Mouse (Mus musculus): ENCODE data around the gene Xndc1.
"Not testable (repeated sequence)": the region's sequence is repeated elsewhere in the genome, so short reads cannot be mapped to it uniquely, and the experiment has no call there.

Xndc1 gene

DNA sequence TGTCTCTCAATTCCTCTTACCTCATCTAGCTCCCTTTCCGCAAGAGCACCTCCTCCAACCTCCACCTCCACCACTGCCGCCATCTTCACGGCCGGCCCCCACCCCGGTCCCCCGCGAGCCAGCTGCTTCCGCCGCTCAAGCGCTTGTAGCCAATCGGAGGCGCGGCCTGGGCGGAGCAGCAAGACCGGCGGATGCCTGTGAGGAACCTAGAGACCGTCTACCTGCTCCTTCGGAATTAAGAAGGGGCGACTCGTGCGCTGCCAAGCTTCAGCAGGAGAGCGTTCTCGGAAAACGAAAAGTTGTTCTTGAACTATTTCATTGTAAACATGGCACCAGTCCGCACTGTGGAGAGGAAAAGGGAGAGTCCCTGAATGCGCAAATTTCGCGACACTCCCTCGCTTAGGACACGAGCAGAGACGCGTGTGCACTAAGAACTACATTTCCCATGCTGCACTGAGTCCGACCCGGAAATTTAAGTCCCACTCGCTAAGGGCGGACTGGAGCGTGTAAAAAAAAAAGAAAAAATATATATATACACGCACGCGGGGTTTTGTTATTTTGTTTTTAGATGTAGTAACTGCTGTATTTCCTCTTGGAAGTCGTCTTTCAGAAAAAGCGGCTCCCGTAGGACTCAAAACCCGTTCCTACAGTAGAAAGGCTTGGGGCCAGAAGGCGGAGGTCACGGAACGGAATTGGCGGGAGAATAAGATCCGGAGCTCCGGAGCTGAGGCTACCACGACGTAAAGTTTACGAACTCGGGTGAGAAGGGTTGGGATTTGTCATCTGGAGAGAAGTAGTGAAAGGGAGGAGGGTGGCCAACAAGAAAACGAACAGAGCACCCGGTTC is at the start of gene Xndc1, which contains the start of the genes Rnf121 and Xntrpc:
Xndc1 (plus strand) TSS at position 466 of the 846 bp plus-strand sequence.
Rnf121 (minus strand) TSS at position 424 of the 846 bp plus-strand sequence.
Xntrpc (plus strand) TSS at position 668 of the 846 bp plus-strand sequence.
- DNase-seq (ENCODE audit: low spot score in 2 of 2): peak; percentile 77 to 89

DNA sequence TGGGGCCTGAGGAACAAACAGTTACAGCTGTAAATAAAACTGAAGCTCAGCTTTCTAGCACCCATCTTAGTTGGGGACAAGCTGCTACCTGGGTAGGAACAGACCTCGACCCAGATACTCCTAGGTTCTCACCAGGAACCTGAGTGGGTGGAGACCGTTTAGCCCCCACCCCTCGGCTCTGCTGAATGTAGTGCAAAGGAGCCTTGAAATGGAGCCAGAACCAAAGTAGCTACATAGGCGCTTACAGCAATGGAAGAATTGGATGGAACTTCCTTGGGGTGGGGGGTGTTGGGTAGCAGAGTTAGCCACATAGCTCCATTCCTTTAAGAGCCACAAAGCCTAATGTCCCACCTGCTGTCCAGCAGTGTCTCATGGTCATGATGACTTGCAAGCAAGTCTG is 48.4 kb upstream of the Xndc1 start:
- no peak for DNase-seq (ENCODE audit: low spot score in 2 of 2)

DNA sequence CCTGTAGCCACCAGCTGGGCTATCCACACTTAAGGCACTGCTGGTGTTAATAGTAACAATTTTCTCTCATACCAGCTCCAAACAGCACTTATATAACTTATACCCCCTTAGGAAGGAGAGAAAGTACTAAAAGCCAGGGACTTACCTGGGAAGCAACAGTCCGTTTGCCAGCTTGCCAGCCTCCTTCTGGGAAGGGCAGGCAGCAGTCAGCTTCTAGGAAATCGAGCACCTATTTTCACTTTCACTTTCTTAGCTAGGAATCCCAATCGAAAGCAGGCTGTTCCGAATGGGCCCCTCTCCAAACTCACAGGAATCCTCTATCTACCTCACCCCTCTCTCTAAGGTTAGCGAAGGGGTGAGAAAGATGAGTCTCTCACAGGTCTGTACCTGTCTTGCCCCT is 47.9 kb upstream of the Xndc1 start:
- no peak for DNase-seq (ENCODE audit: low spot score in 2 of 2)

DNA sequence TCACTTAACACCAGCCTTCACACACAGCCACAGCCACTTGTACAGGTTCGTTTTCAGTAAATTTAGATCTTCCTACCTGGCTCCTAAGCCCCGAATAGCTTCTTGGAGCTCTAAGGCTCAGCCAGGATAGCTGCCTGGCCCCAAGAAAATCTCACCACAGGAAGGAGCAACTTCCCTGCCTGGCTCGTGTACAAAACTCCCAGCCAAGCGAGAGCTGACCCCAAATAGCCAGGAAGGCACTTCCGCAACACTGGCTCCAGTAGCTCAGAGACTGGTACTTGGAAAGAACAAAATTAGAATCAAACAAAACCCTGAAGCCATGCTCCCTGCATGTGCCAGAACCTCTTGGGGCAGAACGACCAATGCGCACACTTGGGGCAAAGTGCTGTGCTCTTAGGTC is 47.3 kb upstream of the Xndc1 start:
- DNase-seq (ENCODE audit: low spot score in 2 of 2): no peak

DNA sequence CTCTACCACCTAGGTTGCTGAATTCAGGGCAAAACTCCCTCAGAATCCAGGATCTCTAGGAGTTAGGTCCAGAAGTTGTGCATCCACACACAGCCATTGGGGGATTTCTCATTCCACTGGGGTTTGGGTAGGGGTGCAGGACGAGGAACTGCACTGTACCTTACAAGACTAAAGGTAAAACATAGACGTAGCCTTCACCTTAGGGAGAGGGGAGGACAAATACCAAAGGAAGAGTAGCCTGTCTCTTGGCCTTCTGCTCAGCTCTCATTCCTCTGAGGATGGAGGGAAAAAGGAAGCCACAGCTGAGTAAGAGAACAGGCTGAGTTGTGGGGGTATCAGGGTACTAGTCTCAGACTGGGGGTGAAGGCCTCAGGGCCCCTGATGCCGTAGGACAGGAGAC is 46.7 kb upstream of the Xndc1 start, which contains the start of gene Il18bp:
Il18bp (minus strand) TSS at position 101 of the 400 bp plus-strand sequence.
- no peak for DNase-seq (ENCODE audit: low spot score in 2 of 2)

DNA sequence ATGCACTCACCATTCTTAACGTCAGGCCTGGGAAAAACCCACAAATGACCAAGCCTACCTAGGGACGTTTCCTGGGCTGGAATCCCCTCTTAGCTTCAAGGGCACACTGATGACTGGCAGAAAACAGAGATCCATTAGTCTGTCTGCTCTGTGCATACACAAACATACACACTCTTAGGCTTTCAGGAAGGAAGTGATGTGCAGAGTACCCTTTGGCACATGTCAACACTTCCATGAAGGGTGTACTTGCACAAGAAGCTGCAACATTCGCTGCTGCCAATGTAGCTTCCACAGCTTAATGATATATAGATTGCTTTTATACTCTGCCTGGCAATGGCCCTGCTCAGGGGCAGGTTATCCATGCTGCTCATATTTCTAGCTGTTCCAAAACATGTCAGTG is 45.9 kb upstream of the Xndc1 start:
- DNase-seq (ENCODE audit: low spot score in 2 of 2): no peak

DNA sequence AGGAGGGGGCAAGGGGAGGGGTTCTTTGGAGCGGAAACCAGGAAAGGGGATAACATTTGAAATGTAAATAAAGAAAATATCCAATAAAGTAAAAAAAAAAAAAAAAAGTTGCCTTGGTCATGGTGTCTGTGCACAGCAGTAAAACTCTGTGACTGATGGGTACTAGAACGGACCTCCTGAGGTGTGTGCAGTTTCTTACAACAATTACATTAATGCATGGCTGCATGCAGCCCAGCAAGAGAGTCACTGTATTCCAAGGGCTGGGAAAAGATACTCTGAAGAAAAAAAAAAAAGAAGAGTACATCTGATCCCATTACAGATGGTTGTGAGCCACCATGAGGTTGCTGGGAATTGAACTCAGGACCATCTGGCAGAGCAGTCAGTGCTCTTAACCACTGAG is 44.4 kb upstream of the Xndc1 start:
- DNase-seq (ENCODE audit: low spot score in 2 of 2): not testable (repeated sequence)

DNA sequence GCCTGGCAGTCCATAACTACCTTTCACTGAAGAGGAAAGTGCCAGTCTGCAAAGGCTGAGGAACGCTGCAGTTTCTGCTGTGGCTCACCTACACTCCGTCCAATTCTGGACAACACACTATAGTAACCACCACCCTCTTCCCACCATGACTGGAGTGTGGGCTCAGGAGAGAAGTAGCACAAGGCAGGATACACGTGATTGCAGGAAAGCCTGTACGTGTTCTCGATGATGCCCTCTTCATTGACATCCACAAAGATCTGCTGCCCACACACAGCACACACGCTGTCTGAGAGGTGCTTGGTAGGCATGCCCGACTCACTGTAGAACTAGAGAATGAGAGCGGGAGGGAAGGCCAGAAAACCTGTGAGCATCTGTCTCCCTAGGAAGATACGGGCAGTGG is 41.5 kb upstream of the Xndc1 start:
- DNase-seq (ENCODE audit: low spot score in 2 of 2): no peak

DNA sequence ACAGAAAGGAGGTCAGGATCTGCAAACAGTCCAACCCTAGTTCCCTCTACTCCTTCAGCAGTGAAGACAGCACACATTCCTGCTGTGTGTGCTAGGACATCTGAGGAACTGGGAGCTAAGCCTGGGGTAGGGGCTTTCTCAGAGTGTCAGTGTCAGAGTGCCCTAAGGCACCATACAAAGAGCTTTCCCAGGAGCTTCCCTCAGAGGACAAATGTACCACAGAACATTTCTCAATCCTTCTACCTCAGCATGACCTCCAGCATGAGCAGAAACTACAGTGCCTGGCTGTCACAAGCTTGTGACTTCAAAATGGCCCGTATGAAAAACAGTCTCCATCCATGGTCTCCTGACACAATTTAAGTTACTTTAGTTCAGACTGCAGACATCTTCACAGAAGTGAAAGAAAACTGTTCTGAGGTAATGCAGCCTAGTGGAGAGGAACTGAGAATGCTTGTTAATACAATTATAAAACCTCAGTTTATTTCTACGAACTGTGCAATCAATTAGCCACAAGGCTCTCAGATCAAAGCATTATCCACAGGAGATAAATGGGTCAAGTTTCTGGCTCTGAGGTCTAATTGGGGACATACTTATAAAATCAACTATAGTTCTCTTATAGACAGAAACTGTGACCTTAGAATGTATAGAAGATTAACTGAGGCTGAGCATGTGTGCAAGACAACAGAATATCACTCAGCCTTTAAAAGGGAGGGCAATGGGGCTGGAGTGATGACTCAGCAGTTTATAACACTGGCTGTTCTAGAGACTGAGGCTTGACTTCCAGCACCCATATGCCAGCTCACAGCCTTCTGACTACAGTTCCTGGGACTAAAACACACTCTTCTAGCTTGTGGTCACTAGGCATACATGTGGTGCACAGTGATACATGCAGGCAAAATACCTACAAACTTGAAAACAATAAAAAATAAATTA is 39.9 kb upstream of the Xndc1 start:
- DNase-seq (ENCODE audit: low spot score in 2 of 2): no peak

DNA sequence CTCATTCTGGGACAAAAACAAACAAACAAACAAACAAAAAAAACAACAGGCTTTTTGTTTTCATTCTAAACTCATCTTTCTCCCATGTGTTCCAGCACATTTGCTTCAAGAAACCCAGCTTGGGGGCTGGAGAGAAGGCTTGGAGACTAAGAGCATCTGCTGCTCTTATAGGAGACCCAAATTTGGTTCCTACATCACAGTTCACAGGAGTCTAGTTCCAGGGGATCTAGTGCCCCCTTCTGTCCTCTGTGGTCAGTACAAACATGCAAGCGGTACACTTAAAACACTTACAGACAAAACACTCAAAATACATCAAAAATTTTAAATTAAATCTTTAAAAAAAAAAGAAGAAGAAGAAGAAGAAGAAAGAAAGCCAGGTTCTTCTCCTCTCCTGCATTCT is 30.4 kb upstream of the Xndc1 start:
- no peak for DNase-seq (ENCODE audit: low spot score in 2 of 2)

DNA sequence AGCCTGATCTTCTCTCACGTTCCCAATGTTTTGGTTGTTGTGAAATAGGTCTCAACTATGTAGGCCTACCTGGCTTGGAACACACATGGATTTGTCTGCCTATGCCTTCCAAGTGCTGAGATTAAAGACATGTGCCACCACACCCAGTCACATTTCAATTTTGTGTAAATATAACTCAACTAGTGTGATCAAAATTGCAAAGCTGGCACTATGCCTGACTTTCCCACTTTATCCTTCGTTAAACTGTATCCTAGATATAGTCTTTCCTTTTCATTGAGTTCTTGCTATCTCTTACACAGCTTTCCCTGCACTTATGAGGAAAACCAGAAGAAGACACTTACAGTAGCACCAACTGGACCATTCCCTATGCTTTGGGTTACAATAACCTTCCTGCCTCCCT is 29.8 kb upstream of the Xndc1 start:
- no peak for DNase-seq (ENCODE audit: low spot score in 2 of 2)

DNA sequence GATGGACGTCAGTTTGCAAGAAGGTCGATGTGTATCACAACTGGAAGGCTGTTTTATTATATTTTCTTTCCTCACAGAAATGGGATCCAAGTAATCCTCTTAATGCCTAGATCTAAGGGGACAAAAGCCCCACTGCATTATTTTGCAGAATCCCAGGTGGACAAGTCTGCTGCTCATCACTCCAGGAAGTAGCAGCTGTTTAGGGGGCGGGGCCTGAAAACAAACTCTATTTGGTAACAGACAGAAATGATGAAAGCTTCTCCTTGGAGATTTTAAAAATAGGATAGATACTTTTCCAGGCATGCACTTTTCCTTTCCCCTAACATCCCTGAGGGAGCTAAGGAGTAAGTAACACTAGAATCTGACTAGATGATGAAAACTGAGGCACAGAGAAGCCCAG is 28.0 kb upstream of the Xndc1 start:
- no peak for DNase-seq (ENCODE audit: low spot score in 2 of 2)

DNA sequence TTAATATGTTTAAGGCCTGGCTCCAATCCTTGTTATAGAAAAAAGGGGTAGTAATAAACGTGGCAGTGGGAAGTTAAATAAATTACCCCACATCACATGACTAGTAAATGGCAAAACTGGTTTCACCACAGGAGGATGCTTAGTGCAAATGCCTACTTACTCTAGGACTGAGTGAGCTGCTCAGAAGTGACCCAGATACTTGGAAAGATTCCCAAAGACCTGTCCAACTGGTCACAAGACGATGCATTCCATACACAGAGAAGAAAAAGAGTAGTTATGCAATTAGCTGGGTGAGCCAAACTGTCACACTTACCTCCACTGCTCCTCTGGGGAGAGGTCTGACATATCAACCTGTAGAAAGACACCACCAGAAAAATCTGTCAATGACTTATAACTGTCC is 23.0 kb upstream of the Xndc1 start:
- DNase-seq (ENCODE audit: low spot score in 2 of 2): no peak

DNA sequence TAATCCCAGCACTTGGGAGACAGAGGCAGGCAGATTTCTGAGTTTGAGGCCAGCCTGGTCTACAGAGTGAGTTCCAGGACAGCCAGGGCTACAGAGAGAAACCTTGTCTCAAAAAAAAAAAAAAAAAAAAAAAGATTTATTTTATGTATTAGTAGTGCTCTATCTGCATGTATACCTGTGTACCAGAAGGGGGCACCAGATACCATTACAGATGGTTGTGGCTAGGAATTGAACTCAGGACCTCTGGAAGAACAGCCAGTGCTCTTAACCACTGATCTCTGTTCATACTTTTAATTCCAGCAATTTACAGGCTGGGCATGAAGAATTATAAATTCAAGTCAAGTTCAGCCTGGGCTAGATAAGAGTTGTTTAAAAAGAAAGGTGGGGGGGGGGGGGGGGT is 16.8 kb upstream of the Xndc1 start:
- DNase-seq (ENCODE audit: low spot score in 2 of 2): not testable (repeated sequence)

DNA sequence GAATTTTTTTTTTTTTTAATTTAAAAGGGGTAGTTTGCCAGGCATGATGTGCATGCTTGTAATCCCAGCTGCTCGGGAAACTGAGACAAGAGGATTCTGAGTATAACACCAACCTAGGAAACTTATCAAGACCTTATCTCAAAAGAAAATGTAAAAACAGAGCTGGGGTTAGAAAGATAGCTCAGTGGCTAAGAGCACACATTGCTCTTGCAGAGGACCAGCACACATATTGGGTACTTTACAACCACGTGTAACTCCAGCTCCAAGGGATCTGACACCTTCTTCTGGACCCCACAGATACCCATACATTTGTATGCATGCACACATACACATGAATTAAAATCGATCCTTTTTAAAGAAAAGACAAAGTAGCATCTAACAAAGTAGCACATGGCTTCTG is 4.0 kb upstream of the Xndc1 start:
- DNase-seq (ENCODE audit: low spot score in 2 of 2): no peak

DNA sequence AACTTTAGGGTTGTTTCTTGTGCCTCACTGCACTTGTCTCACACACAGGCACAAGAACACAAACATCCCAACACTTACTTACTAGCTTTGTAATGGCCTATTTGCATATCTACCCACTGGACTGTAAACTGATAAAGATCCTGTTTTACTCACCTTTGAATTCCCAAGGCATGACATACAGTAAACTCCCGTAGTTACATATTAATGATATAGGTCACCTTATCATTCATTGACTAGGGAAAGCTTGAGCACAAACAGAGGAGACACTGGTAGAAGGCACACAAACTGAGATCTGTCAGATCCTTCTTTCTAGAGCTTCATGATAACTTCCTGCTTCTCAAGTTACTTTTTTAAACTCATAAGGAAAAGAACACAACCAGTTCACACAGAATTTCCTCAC is 3.1 kb upstream of the Xndc1 start:
- DNase-seq (ENCODE audit: low spot score in 2 of 2): no peak

DNA sequence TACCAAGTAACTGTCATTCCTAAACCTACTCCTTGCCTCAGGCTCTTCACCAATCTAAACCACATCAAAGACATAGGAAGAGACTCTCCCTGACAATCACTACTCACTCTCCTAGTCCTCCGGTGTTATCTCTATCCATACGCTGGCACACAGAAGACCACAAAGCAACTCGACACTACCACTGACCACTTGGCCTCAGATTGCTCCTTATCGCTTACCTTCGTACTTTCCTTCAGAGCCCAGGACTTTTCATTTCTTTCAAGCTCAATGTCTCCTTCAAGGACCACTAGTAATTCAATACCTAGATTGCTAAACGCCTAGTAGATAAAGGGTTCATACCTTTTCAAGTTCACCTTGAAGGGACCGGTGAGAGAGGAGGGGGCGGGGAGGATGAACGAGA is 1.4 kb upstream of the Xndc1 start:
- no peak for DNase-seq (ENCODE audit: low spot score in 2 of 2)

DNA sequence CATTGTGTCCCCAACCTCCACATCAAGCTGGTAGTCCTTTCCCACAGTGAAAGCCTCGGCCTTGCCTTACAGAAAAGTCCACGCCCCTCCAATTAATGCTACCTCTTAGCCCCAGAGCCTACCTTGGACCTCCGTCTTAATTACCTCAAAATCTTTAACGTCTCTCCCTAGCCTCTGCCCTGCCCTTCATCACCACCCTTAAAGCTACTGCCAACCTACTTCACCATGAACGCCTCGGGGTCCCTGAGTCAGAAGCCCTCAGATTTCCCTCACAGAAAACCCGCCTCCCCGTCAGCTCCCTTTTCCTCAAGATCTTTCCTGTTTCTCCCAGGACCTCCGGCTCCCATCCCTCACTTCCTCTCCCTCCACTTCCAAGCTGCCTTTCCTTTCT is 661 bp upstream of the Xndc1 start:
- no peak for DNase-seq (ENCODE audit: low spot score in 2 of 2)

DNA sequence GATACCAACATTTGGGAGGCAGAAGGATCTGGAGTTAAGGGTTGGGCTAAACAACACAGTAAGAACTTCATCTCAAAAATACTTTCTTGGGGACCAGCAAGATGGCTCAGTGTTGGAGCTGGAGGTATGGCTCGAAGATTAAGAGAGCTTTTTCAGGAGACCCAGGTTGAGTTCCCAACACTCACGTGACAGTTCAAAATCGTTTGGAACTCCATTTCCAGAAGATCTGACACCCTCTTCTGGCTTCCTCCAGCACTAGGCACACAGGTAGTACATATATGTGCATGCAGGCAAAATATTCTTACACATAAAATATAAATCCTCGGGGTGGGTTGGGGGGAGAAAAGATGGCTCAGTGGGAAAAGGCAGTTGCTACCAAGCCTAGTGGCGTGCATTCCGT is 1.1 kb downstream of the Xndc1 start:
- DNase-seq (ENCODE audit: low spot score in 2 of 2): no peak

DNA sequence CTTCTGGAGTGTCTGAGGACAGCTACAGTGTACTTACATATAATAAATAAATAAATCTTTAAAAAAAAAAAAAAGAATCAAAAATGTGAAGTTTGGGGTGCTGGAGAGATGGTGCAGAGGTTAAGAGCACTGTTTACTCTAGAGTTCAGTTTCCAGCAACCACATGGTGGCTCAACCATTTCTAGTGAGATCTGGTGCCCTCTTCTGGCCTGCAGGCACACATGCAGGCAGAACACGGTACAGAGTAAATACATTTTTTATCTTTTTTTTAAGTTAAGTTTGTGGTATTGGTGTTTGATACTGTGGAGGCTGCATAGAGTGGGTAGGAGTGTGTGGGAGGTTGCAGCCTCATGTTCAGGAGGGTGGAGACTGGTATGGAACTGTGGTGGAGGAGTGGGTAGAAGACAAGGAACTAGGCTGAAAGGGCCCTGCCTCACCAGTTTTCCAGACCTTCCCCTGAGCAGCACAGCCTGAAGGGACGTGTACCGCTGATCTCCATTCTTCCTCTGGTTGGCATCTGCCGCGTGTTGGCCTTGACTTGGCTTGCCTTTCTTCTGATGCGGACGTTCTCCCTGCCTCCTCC is 11.5 kb downstream of the Xndc1 start:
- no peak for DNase-seq (ENCODE audit: low spot score in 2 of 2)

DNA sequence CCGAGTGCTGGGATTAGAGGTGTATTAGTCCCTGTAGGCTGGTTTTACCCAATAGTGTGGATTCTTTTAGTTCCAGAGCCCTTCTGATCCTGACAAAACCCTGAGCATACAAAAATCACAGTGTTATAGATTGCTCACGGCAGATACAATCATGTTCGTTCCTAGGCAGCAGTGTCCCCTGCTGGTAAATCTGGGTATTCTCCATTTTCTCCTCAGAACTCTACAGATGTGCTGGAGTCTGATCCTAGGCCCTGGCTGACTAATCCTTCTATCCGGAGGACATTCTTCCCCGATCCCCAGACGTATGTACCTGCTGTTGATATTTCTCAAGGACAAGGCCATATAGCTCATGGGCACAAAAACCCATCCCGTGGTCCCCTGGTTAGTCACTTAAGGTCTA is 13.2 kb downstream of the Xndc1 start:
- DNase-seq (ENCODE audit: low spot score in 2 of 2): peak in 1 of 2 experiments; percentile 16

DNA sequence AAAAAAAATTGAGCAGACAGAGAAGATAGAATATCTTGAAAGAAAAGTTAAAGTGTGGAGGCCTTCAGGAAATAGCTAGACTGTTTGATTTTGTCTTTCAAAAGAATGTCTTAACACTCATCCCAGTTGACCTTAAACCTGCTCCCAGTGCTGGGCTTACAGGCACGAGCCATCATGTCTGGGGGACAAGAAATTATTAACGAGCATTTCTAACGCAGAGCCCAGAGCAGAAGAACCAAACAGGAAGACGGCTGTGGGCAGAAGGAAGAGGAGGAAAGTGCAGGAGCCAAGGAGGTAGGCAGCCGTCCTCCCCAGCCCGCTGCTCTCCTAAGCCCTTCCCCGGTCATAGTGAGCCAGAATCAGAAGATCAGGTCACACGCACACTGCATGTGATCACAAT is 15.0 kb downstream of the Xndc1 start:
- DNase-seq (ENCODE audit: low spot score in 2 of 2): no peak

Measured in cerebellum, postnatal 4 days (tissue).